Mouse (Mus musculus) bone marrow macrophage, adult 2 months (primary cell): ENCODE measurements around the gene Vamp3.

Experiments used
- CTCF ChIP-seq: IDR thresholded peaks from 2 replicates; pipeline ENCODE4 v1.5.1; 2012; ENCODE audit warnings: low read depth, mild to moderate bottlenecking, low read length, moderate library complexity
- POLR2A ChIP-seq: IDR thresholded peaks from 2 replicates; pipeline ENCODE4 v1.6.1; 2012; ENCODE audit warnings: mild to moderate bottlenecking, low read depth, low read length, borderline replicate concordance

DNA sequence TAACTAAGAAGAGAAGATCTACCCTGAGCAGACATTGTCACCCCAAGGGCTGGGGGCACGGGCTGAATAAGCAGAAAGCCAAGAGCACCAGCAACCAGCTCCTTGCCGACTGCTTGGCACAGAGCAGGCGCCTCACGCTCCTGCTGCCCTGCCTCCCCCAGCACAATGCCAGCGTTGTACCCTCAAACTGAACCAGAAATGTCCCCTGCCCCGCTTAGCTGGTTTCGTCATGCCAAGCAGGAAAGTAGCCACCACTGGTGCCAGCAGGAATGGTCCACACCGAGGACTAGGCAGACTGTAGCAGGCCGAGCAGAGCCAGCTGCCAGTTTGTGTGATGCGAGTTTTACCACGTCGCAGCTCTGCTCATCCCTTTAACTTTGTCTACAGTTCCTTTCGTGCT, 24.2 kb upstream of the Vamp3 start:
- TF ChIP-seq POLR2A (no peak), CTCF (no peak)
